Mouse (Mus musculus) 416B (cell line): ENCODE data around the gene Plek.

ENCODE experiments used
- DNase-seq: peaks from one replicate; pipeline ENCODE4 v3.0.0; 2011; ENCODE audit warnings: low read depth

Plek gene

DNA sequence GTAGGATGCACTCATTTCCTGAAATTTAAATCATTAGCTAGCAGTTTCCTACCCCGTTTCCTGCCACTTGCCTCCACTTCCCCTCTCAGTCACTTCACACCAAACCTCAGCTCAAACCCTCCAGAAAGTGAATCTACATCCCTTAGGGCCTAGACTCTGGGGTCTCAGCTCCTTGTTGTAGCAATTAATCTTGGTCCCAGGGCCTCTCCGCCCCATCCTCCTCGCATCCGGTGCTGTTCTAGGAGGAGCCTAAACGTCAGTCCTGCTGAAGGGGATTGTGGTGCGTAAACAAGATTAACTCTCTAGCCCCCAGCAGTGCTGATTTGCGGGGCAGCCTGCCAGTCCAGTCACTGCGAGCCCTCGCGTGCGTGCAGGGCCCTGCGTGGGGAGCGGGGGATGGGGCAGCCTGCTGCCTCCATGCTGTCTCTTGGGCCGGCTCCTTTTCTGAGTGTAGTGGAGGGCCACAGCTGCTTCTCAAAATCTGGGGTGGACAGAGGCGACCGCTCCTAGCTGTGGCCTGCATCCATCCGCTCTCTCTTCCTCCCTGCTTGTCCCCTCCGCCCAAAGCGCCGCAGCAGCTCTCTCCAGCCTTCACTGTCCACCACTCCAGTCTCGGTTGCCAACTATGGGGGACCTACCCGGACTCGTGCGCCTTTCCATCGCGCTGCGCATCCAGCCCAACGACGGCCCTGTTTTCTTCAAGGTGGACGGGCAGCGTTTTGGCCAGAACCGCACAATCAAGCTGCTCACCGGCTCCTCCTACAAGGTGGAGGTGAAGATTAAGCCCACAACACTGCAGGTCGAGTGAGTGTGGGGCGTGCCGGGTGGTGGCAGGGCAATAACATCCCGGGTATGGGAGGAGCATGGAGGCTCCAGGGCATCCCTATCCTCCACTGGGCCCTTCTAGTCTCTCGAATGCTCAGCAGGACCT, at the start of gene Plek, which contains the start of gene Cnrip1:
Plek (minus strand) TSS at position 837 of the 931 bp plus-strand sequence.
Cnrip1 (plus strand) TSS at position 42 of the 931 bp plus-strand sequence.
- peak; percentile 85 for DNase-seq

DNA sequence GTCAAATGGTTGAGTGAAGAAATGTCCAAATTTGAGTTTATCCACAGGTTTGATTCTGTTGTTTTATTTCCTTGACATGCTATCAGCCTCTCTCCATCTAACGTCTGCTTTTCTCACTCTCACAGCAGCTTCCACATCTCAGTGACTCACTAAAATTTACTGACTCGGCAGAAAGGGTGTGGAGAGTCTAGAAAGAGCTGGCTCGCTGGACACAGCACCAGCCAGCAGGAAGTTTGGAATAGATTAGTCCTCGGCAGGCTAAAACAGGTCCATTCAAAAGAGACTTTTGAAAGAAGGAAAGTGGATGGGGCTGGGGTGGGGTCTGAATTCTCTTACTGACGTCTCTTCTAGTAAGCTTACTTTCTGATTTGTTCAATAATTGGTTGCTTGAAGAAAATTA, 33.9 kb upstream of the Plek start:
- DNase-seq = peak; percentile 23

DNA sequence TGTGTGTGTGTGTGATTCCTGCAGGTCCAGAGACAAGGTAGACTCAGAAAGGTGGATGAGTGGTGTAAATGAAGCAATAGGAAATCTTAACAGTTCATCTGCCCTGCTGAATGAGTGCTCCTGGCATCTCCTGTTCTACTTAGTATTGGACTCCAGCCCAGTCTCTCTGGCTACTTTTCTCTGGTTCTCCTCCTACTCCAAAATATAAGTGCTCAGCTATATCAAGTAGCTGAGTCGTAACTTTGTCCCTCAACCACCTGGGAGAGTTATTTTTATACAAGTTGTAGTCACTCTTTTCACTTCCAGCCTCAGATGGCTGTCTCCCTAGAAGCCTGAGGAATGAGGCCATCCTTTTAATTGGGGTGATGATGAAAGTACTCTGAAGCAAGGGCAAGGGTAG, 31.7 kb upstream of the Plek start:
- no peak for DNase-seq

- DNase-seq = peak; percentile 46
These were observed 31.3 kb upstream of the Plek start for GRCm38 (mm10) chr11:17083455-17083854.

DNA sequence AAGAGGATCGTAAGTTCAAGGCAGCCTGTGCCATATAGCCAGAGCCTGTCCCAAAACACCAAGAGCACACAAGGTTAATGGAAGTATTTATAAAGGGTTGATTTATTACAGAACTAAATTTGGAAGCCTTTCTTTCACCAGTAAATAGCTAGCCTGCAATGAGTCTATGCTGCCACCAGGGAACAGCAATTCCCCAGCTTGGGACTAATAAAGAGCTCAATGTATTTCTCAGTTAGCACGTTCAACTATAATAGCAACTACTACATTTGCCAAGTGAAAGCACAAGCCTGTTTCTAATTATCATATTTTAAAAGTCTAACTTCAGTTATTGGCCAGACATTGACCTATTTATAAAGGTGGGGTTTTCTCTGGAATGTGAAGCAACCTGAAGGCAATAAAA, 30.8 kb upstream of the Plek start:
- DNase-seq = peak; percentile 52

GRCm38 (mm10) chr11:17082086-17082485, 29.9 kb upstream of the Plek start:
- DNase-seq = no peak

GRCm38 (mm10) chr11:17075656-17076055, 23.5 kb upstream of the Plek start:
- DNase-seq = no peak

DNA sequence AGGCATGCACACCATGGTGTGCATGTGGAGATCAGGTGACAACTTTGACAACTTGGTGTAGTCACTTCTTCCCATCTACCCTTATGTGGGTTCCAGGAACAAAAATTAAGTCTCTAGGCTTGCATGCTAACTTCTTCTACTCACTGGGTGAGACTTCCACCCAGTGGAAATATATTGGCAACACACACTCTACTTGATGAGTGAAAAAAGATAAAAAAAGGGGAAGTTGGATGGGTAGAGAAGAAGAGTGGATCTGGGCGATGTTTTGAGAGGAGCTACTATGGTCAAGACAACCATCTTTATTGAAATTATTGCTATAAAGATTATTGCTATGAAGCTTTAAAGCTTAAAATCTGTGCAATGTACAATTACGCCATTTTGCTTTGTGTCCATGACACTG, 17.2 kb upstream of the Plek start:
- peak; percentile 12 for DNase-seq

GRCm38 (mm10) chr11:17052476-17053049, 382 bp upstream of the Plek start:
- DNase-seq = no peak

GRCm38 (mm10) chr11:17045806-17046205, 6.4 kb downstream of the Plek start:
- no peak for DNase-seq

- no peak for DNase-seq
These were observed 28.2 kb downstream of the Plek start for GRCm38 (mm10) chr11:17023984-17024383.

DNA sequence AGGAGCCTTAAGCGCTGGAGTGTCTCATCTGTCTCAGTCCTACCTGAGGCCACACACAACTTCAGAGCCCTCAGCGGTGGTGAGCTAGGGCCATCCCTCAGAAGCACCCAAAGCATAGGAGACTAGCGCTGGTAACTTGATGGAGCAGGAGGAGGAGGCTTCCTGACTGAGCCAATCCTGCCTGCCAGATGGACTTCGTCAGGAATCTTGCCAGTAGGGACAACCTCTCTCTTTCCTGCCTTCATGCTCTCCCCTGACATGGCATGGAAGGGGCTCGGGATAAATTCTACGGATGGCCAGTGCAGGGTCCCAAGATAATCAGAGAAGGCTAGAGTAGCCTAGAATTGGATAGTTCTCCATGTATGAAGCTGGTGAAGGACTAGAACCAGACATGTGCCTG, 29.0 kb downstream of the Plek start:
- DNase-seq = no peak

DNA sequence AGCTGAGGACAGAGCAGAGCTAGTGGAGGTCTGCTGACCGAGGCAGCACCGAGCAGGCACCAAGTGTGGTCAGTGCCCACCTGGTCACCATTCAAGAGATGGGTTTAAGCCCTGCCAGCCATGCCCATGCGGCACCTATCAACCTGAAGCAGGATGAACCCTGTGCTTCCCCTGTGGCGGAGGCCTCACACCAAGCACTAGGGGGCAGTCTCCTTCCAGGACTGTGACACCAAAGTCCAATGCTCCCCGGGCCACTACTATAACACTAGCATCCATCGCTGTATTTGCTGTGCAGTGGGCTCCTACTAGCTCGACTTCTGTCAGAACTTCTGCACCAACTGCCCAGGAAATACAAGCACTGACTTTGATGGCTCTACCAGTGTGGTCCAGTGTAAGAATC, 32.9 kb downstream of the Plek start:
- peak; percentile 44 for DNase-seq

- DNase-seq = peak; percentile 71
These were observed 39.2 kb downstream of the Plek start for GRCm38 (mm10) chr11:17012948-17013347.

GRCm38 (mm10) chr11:17008498-17008941, 43.7 kb downstream of the Plek start:
- DNase-seq = peak; percentile 98

DNA sequence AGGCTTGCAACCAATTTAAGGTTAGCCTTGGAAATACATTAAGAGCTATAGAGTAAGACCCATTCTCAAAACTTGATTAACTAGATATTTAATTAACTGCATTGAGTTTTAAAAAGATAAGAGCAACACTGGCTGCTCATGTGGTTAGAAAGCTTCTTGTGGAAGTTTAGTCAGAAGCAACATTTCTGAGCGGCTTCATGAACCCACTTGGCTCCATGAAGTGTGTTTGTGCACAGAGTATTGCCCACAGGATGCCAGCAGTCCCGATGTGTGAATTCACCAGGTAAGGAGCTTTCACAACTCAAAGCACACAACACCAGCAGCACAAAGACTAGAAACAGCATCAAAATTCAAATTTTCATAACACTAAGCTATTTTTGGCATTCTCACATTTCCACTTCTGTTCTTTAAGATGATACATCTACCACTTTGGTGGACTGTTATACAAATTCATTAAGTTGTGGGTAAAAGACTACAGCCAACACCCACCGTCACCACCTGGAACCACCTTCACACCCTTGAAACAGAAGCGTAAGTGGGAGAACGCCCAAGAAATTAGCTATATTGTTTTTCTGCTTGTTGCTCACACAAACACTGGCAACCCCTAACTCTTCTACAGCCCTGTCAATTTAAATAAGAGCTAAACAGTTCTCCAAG, 44.5 kb downstream of the Plek start:
- peak; percentile 39 for DNase-seq

DNA sequence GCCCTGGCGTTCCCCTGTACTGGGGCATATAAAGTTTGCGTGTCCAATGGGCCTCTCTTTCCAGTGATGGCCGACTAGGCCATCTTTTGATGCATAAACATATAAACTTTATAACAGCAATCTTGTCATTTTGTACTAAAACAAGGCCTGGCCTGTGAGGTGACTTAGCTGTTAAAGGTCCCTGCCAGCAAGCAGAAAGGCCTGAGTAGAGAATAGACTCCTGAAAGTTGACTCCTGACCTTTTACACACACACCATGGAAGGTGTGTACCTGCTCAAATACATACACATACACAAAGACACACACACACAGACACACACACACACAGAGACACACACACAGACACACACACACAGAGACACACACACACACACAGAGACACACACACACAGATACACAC, 45.7 kb downstream of the Plek start:
- DNase-seq = peak; percentile 34

DNA sequence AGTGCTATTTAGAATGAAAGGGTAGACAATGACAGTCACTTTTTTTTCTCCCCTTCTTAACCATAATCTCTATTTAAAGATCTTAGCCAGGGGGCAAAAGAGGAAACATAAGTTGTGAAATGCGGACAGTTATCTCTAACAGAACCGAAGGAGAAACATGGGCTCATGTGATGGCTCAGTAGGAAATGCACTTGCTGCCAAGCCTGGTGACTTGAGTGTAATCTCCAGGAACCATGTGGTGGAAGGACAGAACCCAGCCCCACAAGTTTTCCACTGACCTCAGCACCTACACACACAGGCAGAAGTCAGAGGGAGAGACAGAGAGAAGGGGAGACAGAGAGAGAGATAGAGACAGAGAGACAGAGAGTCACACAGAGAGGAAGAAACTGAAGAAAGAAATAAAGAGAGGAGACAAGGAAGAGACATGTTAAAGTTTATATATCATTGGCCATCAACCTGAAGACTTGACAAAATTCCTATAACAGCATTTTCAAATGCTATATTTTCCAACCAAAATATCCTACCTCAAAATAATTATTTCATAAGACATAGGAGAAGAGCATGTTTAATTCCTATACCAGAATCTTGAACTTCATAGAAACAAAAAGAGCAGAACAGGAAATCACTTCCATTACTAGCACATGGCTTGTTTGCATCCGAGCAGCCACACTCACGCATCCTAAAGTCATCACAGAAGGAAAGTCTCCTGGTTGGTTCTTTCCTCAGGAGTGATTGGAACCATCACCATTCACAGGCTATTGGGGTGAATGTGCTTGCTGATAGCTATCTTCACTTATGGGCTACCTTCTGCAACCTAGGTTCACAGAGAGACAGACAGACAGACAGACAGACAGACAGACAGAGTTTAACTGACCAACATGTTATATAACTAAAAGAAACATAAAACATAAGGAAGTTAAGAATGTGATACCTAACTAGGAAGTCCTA, 47.0 kb downstream of the Plek start:
- peak; percentile 100 for DNase-seq

- DNase-seq = no peak
These were observed 48.4 kb downstream of the Plek start for GRCm38 (mm10) chr11:17003757-17004156.

DNA sequence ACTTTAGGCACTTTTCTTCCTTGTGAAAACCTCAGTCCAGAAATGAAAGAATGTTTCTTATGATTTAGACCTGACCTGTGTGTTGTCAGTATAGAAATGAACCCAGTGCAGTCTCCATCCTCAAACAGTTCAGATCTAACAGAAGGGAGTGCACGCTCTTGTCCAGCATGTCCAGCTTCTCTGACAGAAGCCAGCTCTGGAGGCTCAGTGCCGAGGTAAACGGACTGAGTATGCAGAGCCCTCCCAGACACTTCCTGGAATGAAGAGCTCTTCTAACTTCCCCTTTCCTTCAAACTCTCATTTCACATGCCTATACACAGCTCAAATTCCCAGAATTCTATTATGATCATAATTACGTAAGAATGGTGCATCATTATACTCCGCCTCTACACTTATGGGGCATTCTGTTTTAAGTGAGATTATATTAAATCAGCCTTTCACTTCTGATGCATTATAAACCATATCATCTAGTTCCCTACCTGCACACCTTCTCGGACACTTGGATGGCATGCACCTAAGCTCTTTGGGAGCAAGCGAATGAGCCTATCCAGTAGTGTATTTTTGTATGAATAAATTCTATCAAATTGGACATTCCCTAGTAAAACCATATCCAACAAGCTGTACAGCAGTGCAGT, 49.3 kb downstream of the Plek start:
- peak; percentile 62 for DNase-seq
